Mouse (Mus musculus): Measurements from ENCODE around the gene Rab42. TPM values are rescaled to one million over a fixed set of nuclear protein-coding genes. Genes with fewer than 3 reads are reported as not detected.
"Not testable (repeated sequence)": the region's sequence is repeated elsewhere in the genome, so short reads cannot be mapped to it uniquely, and the experiment has no call there.

Rab42 gene
- total and polyA plus RNA-seq, 2 experiments = not detected

DNA sequence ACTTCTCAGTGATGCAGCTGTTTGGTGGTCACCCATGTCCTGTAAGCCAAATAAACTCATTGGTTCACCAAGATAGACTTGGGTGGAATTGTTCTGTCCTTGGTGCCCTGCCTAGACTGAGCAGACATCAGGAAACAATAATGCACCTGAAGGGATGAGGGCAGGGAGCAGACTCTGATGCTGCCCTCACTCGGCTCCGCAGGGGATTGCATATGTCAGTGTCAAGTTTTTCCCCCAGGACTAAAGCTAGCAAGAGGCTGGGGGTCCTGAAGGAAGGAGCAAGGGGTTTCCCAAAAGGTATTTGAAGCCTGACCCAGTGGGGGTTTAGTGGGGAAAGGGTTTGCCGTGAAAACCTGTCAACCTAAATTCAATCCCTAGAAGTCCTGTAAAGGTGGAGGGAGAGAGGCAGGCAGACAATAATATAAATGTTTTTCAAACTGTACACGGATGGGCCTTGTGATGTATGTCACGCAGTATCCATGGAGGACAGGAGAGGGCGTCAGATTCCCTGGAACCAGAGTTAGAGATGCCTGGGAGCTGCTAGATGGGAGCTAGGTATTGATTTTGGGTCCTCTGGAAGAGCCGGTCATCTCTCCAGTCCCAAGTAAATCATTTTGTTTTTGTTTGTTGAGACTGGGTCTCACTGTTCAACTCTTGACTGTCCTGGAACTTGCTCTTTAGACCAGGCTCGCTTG is 7.3 kb downstream of the Rab42 start:
- H3K36me3 ChIP-seq (ENCODE audit: control insufficient read depth, insufficient read depth, low read length) = peaks cover 11% of the 10 kb centered on the region; the same call in 1 of the 2 replicates
- TF ChIP-seq CTCF (IDR thresholded peaks at IDR 0.05; ENCODE audit: low read depth, low read length) = peak; percentile 43; the same call in 1 of the 2 replicates
- no peak for TF ChIP-seq POLR2A (IDR thresholded peaks at IDR 0.05; ENCODE audit: extremely low read depth, insufficient read depth, low read length)
- H3K79me2 ChIP-seq (ENCODE audit: control insufficient read depth, insufficient read depth, low read length) = no peaks in the 10 kb centered on the region
- WGBS = 48% methylated on average over 8 of the region's 8 CpGs
- H3K27ac ChIP-seq (replicated peaks; ENCODE audit: insufficient read depth, low read depth, low read length) = no peak overlapping the region
- no peaks in the 10 kb centered on the region for H3K27me3 ChIP-seq (ENCODE audit: control insufficient read depth, insufficient read depth, low read length)
- no peak overlapping the region for H3K4me3 ChIP-seq (ENCODE audit: insufficient read depth, low read depth, low read length)
- DNase-seq (ENCODE audit: extremely low read depth, low read depth, low spot score) = peak; percentile 55
- H3K4me1 ChIP-seq (ENCODE audit: control insufficient read depth, insufficient read depth, low read length) = no peaks in the 10 kb centered on the region
- H3K9ac ChIP-seq (ENCODE audit: low read depth, low read length) = no peak overlapping the region

DNA sequence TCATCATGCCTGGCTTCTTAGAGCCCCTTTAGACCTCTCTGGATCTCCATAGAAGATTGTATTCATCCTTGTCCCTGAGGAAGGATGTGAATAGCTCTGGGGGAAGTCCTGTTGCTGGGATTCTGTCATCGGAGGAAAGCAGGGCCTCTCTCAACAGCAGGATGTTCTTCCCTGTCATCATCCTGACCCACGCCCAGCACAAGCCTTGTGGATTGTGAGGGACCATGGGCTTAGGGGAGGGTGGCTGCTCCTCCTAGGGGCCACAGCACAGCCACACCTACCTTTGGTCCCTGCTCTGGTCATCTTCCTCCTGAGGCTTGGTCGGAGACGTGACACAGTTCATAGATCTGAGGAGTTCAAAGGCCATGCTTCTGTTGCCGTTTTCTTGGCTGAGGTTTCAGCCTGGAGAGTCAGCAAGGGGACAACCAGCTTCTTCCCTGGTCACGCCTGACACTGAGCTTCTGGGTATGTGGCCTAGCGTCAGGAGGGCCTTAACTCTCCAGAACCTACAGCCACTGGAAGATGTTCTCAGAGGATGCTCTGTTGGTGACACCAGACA is 9.4 kb downstream of the Rab42 start:
- Histone ChIP-seq H3K36me3 (ENCODE audit: control insufficient read depth, insufficient read depth, low read length) (peaks cover 20% of the 10 kb centered on the region; the same call in 1 of the 2 replicates), H3K27ac (replicated peaks; ENCODE audit: insufficient read depth, low read depth, low read length) (no peak overlapping the region), H3K9ac (ENCODE audit: low read depth, low read length) (no peak overlapping the region), H3K27me3 (ENCODE audit: control insufficient read depth, insufficient read depth, low read length) (no peaks in the 10 kb centered on the region), H3K4me3 (ENCODE audit: insufficient read depth, low read depth, low read length) (no peak overlapping the region), H3K4me1 (ENCODE audit: control insufficient read depth, insufficient read depth, low read length) (no peaks in the 10 kb centered on the region), H3K79me2 (ENCODE audit: control insufficient read depth, insufficient read depth, low read length) (no peaks in the 10 kb centered on the region)
- no peak for TF ChIP-seq CTCF (IDR thresholded peaks at IDR 0.05; ENCODE audit: low read depth, low read length)
- TF ChIP-seq POLR2A (IDR thresholded peaks at IDR 0.05; ENCODE audit: extremely low read depth, insufficient read depth, low read length) = no peak
- no peak for DNase-seq (ENCODE audit: extremely low read depth, low read depth, low spot score)
- WGBS = 67% methylated on average over 7 of the region's 7 CpGs

DNA sequence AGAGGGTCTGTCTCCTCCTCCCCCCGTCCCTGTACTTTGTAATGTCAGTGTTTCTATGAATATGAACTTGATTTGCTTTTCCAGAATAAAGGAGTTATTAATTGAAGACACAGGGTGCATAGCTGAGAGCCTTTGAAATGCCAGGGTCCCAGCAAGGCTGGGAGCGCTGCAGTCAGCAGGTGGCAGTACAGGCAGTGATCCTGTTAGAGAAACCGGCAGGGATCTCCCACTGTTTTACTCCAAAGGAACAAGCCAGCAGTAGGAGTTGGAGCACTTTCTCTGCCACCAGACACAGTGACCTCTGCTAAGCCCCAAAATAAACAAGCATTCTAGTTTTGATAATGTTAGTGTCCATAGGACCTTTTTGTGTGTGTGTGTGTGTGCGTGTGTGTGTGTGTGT is 10.2 kb downstream of the Rab42 start:
- peaks cover 20% of the 10 kb centered on the region; the same call in 1 of the 2 replicates for H3K36me3 ChIP-seq (ENCODE audit: control insufficient read depth, insufficient read depth, low read length)
- no peak for DNase-seq (ENCODE audit: extremely low read depth, low read depth, low spot score)
- WGBS = 65% methylated on average over 4 of the region's 4 CpGs
- no peaks in the 10 kb centered on the region for H3K4me1 ChIP-seq (ENCODE audit: control insufficient read depth, insufficient read depth, low read length)
- peak; percentile 64 for TF ChIP-seq CTCF (IDR thresholded peaks at IDR 0.05; ENCODE audit: low read depth, low read length)
- TF ChIP-seq POLR2A (IDR thresholded peaks at IDR 0.05; ENCODE audit: extremely low read depth, insufficient read depth, low read length) = no peak
- no peak overlapping the region for H3K4me3 ChIP-seq (ENCODE audit: insufficient read depth, low read depth, low read length)
- H3K9ac ChIP-seq (ENCODE audit: low read depth, low read length) = no peak overlapping the region
- H3K27me3 ChIP-seq (ENCODE audit: control insufficient read depth, insufficient read depth, low read length) = no peaks in the 10 kb centered on the region
- no peak overlapping the region for H3K27ac ChIP-seq (replicated peaks; ENCODE audit: insufficient read depth, low read depth, low read length)
- H3K79me2 ChIP-seq (ENCODE audit: control insufficient read depth, insufficient read depth, low read length) = no peaks in the 10 kb centered on the region

DNA sequence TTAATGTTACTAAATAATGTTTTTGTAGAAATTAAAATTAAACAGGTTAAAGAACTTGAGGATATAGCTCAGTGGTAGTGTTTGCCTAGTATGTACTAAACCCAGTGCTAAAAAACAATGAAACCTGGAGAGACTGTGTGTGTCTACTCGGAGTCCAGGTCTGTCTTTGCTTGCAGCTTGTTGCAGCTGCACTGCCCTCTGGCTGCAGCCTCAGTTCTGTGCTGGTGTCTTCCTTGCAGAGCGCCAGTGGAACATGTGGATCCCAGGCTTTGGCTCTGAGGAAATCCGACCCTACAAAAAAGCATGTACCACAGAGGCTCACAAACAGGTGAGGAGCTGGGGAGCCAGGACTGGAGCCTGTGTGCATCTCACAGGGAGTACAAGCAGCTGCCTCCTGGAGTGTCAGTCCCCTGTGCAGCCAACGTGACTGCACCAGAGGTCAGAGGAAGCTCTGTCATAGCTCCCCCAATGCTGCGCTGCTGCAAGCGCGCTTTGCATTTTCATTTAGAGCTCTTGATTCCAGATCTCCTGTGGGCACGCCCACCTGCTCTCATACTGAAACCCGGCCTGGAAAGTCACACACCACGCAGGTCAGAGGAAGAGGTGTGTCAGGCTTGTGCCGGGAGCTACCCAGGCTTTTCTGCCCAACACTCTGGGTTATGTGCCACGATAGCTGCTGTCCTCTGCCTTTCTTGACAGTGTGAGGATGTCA is 11.4 kb downstream of the Rab42 start:
- WGBS = 91% methylated on average over 12 of the region's 12 CpGs
- peak; percentile 29; the same call in 1 of the 2 replicates for TF ChIP-seq CTCF (IDR thresholded peaks at IDR 0.05; ENCODE audit: low read depth, low read length)
- no peak for TF ChIP-seq POLR2A (IDR thresholded peaks at IDR 0.05; ENCODE audit: extremely low read depth, insufficient read depth, low read length)
- Histone ChIP-seq H3K27ac (replicated peaks; ENCODE audit: insufficient read depth, low read depth, low read length) (no peak overlapping the region), H3K36me3 (ENCODE audit: control insufficient read depth, insufficient read depth, low read length) (peaks cover 22% of the 10 kb centered on the region; the same call in 1 of the 2 replicates), H3K9ac (ENCODE audit: low read depth, low read length) (no peak overlapping the region), H3K79me2 (ENCODE audit: control insufficient read depth, insufficient read depth, low read length) (no peaks in the 10 kb centered on the region), H3K4me3 (ENCODE audit: insufficient read depth, low read depth, low read length) (no peak overlapping the region), H3K27me3 (ENCODE audit: control insufficient read depth, insufficient read depth, low read length) (no peaks in the 10 kb centered on the region), H3K4me1 (ENCODE audit: control insufficient read depth, insufficient read depth, low read length) (no peaks in the 10 kb centered on the region)
- DNase-seq (ENCODE audit: extremely low read depth, low read depth, low spot score) = no peak

- 97% methylated on average over 4 of the region's 4 CpGs for WGBS
- Histone ChIP-seq H3K36me3 (ENCODE audit: control insufficient read depth, insufficient read depth, low read length) (peaks cover 22% of the 10 kb centered on the region; the same call in 1 of the 2 replicates), H3K27ac (replicated peaks; ENCODE audit: insufficient read depth, low read depth, low read length) (no peak overlapping the region), H3K4me1 (ENCODE audit: control insufficient read depth, insufficient read depth, low read length) (no peaks in the 10 kb centered on the region), H3K79me2 (ENCODE audit: control insufficient read depth, insufficient read depth, low read length) (no peaks in the 10 kb centered on the region), H3K9ac (ENCODE audit: low read depth, low read length) (no peak overlapping the region), H3K27me3 (ENCODE audit: control insufficient read depth, insufficient read depth, low read length) (no peaks in the 10 kb centered on the region), H3K4me3 (ENCODE audit: insufficient read depth, low read depth, low read length) (no peak overlapping the region)
- TF ChIP-seq CTCF (IDR thresholded peaks at IDR 0.05; ENCODE audit: low read depth, low read length) (no peak), POLR2A (IDR thresholded peaks at IDR 0.05; ENCODE audit: extremely low read depth, insufficient read depth, low read length) (no peak)
- DNase-seq (ENCODE audit: extremely low read depth, low read depth, low spot score) = no peak
These were observed 12.1 kb downstream of the Rab42 start for GRCm38 (mm10) chr4:132291056-132291455.

GRCm38 (mm10) chr4:132288840-132289239 is 14.3 kb downstream of the Rab42 start:
- whole genome bisulfite sequencing = 94% methylated on average over 3 of the region's 5 CpGs

More at GRCm38 (mm10) chr4:132288840-132289239, 14.3 kb downstream of the Rab42 start:
- not testable (repeated sequence) for DNase-seq (ENCODE audit: extremely low read depth, low read depth, low spot score); H3K27me3 ChIP-seq (ENCODE audit: control insufficient read depth, insufficient read depth, low read length); H3K9ac ChIP-seq (ENCODE audit: low read depth, low read length); H3K4me1 ChIP-seq (ENCODE audit: control insufficient read depth, insufficient read depth, low read length); H3K27ac ChIP-seq (replicated peaks; ENCODE audit: insufficient read depth, low read depth, low read length); H3K4me3 ChIP-seq (ENCODE audit: insufficient read depth, low read depth, low read length); H3K79me2 ChIP-seq (ENCODE audit: control insufficient read depth, insufficient read depth, low read length)
- H3K36me3 ChIP-seq (ENCODE audit: control insufficient read depth, insufficient read depth, low read length) = peaks cover 34% of the 10 kb centered on the region
